Mouse (Mus musculus) C2C12 (cell line): ENCODE data around the gene Dvl2. TPM values are rescaled to one million over a fixed set of nuclear protein-coding genes. Genes with fewer than 3 reads are reported as not detected.

Experiments used
- H3K27me3 ChIP-seq: one replicate; pipeline ENCODE4 v1.6.1; 2011; ENCODE audit not compliant: control insufficient read depth, insufficient read depth, insufficient read length
- H3K36me3 ChIP-seq: one replicate; pipeline ENCODE4 v1.6.1; 2011; ENCODE audit not compliant: control insufficient read depth, insufficient read depth
- H3K4me3 ChIP-seq: one replicate; pipeline ENCODE4 v1.5.1; 2011; ENCODE audit warnings: mild to moderate bottlenecking, control low read depth; ENCODE audit not compliant: poor library complexity, insufficient read depth, severe bottlenecking
- H3K79me2 ChIP-seq: one replicate; pipeline ENCODE4 v1.6.1; 2011; ENCODE audit not compliant: control insufficient read depth, insufficient read depth
- H3K79me3 ChIP-seq: one replicate; pipeline ENCODE4 v1.6.1; 2011; ENCODE audit warnings: low read depth, control low read depth
- H3ac ChIP-seq: one replicate; pipeline ENCODE3; 2011; ENCODE audit warnings: low read depth; ENCODE audit not compliant: control insufficient read depth, insufficient read length
- CEBPB ChIP-seq: IDR thresholded peaks from one replicate; pipeline ENCODE4 v1.6.1; 2011; ENCODE audit warnings: low read depth, mild to moderate bottlenecking, control low read depth, moderate library complexity
- CTCF ChIP-seq: IDR thresholded peaks from one replicate; pipeline ENCODE4 v1.5.1; 2011; ENCODE audit not compliant: control insufficient read depth, insufficient read depth, insufficient read length
- FOSL1 ChIP-seq: IDR thresholded peaks from one replicate; pipeline ENCODE4 v1.8.0; 2011; ENCODE audit warnings: mild to moderate bottlenecking, low read length; ENCODE audit not compliant: poor library complexity, insufficient read depth, severe bottlenecking
- MAX ChIP-seq: IDR thresholded peaks from one replicate; pipeline ENCODE4 v1.6.1; 2011; ENCODE audit warnings: mild to moderate bottlenecking, control low read depth
- MYOD1 ChIP-seq: IDR thresholded peaks from one replicate; pipeline ENCODE4 v1.6.1; 2011; ENCODE audit warnings: low read depth; ENCODE audit not compliant: control insufficient read depth, insufficient read length
- MYOG ChIP-seq: IDR thresholded peaks from one replicate; pipeline ENCODE4 v1.6.1; 2011; ENCODE audit not compliant: control insufficient read depth, insufficient read length; ENCODE audit errors: extremely low read depth
- USF1 ChIP-seq: IDR thresholded peaks from one replicate; pipeline ENCODE4 v1.6.1; 2011; ENCODE audit warnings: low read depth, mild to moderate bottlenecking, control low read depth, moderate library complexity
- polyA plus RNA-seq: library from polyadenylated mRNA; unstranded; fragments of >200 nt; fragmentation: generic; extraction: Trizol; gene quantifications from one replicate; pipeline ENCODE4 v1.2.1, GENCODE M21; 2012; ENCODE audit warnings: missing spikeins

Dvl2 gene
- polyA plus RNA-seq, 1 experiment: 36.4 TPM

DNA sequence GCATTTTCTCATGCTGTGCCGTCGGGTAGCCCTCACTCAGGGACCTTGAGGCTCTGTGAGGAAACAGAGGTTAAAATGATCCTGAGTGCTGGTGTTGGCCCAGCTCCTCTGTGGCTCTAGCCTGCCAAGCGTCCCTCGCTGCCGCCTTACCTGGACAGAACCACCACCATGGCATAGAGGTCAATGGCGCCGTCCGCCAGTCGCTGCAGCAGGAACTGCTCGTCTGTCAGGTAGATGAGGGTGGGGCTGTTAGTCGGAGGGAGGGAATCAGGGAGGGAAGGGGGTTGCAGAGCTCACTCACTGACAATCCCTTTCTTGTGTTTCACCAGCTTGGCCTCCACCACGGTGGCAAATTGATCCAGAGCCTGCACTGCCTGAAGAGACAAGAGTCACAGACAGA, 10.2 kb downstream of the Dvl2 start:
- no peak for TF ChIP-seq CTCF
- no peaks in the 10 kb centered on the region for H3K27me3 ChIP-seq
- H3K4me3 ChIP-seq: no peak overlapping the region
- H3K79me3 ChIP-seq: peaks cover 2% of the 10 kb centered on the region
- no peak overlapping the region for H3ac ChIP-seq
- H3K79me2 ChIP-seq: peaks cover 15% of the 10 kb centered on the region
- H3K36me3 ChIP-seq: peaks cover 81% of the 10 kb centered on the region

DNA sequence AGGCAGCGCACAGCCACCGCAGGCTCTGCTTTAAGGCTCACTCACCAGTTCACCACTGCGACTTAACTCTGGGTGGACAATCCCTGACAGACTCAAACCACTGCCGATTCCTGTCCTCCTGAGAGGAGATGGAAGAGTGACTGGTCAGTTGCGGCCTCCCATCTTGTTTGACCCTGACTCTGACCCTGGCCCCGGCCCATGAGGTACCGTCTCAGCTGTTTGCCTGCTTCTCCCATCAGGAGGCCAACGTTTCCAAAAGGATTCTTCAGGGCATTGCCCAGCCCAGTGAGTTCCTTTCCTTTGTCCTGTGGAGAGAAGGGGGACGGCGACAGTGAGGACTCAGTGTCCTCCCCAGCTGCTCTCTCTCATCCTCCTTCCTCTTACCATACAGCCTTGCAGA, 10.6 kb downstream of the Dvl2 start:
- H3K79me3 ChIP-seq: peaks cover 2% of the 10 kb centered on the region
- H3K79me2 ChIP-seq: peaks cover 15% of the 10 kb centered on the region
- no peak overlapping the region for H3K4me3 ChIP-seq
- peaks cover 79% of the 10 kb centered on the region for H3K36me3 ChIP-seq
- no peak overlapping the region for H3ac ChIP-seq
- no peaks in the 10 kb centered on the region for H3K27me3 ChIP-seq
- TF ChIP-seq USF1 (no peak), MAX (no peak), CTCF (no peak), MYOD1 (no peak), MYOG (no peak), CEBPB (no peak), FOSL1 (no peak)

GRCm38 (mm10) chr11:70012931-70013330, 12.5 kb downstream of the Dvl2 start:
- no peak overlapping the region for H3ac ChIP-seq
- H3K27me3 ChIP-seq: no peaks in the 10 kb centered on the region
- peaks cover 61% of the 10 kb centered on the region for H3K36me3 ChIP-seq
- no peak overlapping the region for H3K4me3 ChIP-seq
- peaks cover 2% of the 10 kb centered on the region for H3K79me3 ChIP-seq
- H3K79me2 ChIP-seq: peaks cover 15% of the 10 kb centered on the region
- TF ChIP-seq MAX: no peak
- no peak for TF ChIP-seq FOSL1
- no peak for TF ChIP-seq CTCF
- no peak for TF ChIP-seq MYOD1
- no peak for TF ChIP-seq MYOG
- TF ChIP-seq USF1: no peak

GRCm38 (mm10) chr11:70013408-70013807, 13.0 kb downstream of the Dvl2 start:
- Histone ChIP-seq H3K79me2 (peaks cover 16% of the 10 kb centered on the region), H3K4me3 (no peak overlapping the region), H3ac (no peak overlapping the region), H3K79me3 (peaks cover 2% of the 10 kb centered on the region), H3K27me3 (no peaks in the 10 kb centered on the region), H3K36me3 (peaks cover 56% of the 10 kb centered on the region)
- TF ChIP-seq CEBPB (no peak), FOSL1 (no peak), MYOD1 (no peak)

DNA sequence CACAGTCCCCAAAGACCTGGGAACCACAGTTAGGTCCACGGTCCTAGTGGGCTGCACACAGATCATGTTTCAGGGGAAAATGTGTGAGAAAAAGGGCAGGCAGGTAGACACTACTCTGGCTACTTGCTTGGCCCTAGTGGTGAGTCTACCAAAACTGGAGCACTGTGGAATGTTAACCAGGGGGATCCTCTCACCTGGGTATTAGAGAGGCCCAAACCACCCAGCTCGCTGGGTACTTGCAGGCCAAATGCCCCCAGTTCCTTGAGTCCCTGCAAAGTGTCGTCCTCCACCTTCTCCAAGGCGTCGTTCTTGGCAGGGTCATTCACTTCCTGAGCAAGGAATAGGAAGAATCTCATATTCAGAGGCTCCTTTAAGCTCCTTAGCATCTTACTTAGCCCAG, 13.7 kb downstream of the Dvl2 start:
- Histone ChIP-seq H3ac (no peak overlapping the region), H3K79me3 (peaks cover 8% of the 10 kb centered on the region), H3K27me3 (no peaks in the 10 kb centered on the region), H3K4me3 (no peak overlapping the region), H3K79me2 (peaks cover 23% of the 10 kb centered on the region), H3K36me3 (peaks cover 49% of the 10 kb centered on the region)
- TF ChIP-seq MAX (no peak), MYOD1 (no peak)

DNA sequence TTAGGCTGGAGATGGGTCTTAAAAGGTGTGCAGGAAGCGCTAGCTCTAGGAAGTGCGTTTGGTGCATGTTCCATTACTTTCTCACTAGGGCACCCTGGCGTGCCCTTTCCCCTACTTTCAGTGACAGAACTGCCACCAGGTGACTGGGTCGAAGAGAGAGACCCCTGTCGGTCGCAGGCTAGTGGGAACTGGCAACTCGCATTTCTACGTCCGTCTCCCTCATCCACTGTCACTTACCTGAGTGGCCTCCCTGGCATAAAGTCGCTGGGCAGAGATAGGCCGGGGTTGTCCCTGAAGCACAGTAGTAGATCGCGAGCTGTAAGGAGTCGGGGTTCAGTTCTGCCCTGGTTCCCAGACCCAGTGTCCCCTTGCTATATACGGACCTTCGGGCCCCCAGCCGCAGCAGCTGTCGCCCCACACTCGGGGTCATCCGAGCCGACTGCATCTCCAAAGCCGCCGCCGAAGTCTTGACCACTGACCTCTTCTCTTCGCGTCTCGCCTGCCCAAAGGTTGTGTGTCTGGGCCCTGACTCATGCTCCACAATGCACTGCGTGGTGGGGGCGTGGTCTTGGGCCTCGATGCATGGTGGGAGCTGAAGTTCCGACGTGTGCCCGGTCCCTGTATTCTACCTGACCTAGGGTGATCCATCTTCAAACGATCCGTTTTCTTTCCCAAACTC, 14.6 kb downstream of the Dvl2 start, which contains the start of gene Acadvl:
Gene Acadvl (minus strand): TSS at position 532 of the 679 bp plus-strand sequence.
- peaks cover 32% of the 10 kb centered on the region for H3K79me2 ChIP-seq
- H3ac ChIP-seq: peak within 1 kb of the TSS; percentile 55
- TF ChIP-seq FOSL1: no peak
- TF ChIP-seq MAX: peak; percentile 83
- peak within 1 kb of the TSS; percentile 44 for H3K4me3 ChIP-seq
- peaks cover 16% of the 10 kb centered on the region for H3K79me3 ChIP-seq
- H3K27me3 ChIP-seq: no peaks in the 10 kb centered on the region
- H3K36me3 ChIP-seq: peaks cover 40% of the 10 kb centered on the region
